Mouse (Mus musculus): ENCODE results near the gene Rps19.
A peak's percentile ranks its signal among the peaks of the same experiment; 100 is the strongest.

The Rps19 gene

DNA sequence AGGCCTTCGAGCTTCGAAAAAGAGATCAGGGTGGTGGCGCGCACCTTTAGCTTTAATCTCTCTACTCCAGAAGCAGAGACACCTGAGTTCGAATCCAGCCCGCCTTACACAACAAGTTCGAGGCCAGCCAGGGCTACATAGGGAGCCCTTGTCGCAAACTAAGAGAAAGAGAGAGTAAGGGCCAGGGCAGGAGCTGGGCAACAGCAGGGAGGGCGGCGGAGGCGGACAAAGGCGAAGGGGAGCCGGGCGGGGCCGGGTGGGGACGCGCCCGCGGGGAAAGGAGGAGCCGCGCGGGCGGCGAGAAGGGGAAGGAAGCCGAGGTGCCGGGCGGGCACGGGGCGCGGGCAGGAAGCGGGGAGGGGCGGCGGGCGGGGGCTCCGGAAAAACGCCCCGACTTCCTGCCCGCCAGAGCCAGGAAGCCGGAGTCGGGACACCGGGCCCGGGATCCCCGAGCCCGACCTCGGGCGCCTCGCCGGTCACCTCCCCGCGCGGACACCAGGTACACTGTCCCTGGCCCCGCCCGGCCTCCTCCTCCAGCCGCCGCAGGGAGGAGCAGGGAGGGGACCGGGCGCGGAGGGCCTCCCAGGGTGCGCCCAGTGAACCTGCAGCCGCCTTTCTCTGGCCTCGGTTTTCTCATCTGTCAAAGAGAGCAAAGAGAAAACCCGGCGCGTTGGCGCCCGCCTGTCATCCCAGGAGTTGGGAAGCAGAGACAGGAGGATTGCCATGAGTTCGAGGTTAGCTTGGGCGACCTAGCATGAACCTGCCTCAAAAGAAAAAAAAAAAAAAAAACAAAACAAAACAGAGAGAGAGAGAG lies 18.7 kb downstream of the Rps19 start, which contains the start of gene Arhgef1:
Arhgef1 (plus strand) TSS at position 283 of the 814 bp plus-strand sequence.
- no peak for DNase-seq (ENCODE audit: low read depth, low spot score)

DNA sequence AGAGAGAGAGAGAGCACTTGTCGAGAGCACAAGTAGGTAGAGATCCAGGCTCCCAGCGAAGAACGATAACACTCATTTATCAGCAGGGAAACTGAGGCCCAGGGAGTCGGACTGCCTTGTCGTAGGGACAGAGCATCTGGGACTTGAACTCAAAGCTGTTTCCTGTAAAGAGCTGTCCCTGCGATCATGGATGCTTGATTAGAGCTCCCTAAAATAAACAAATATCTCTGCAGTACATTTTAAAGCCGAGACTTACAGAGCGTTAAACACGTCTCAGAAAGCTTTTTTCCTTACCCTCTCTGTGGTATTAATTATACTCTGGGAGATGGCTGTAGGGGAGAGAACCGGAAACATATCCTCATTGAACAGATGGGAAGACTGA lies 19.3 kb downstream of the Rps19 start:
- peak; percentile 28 for DNase-seq (ENCODE audit: low read depth, low spot score)

DNA sequence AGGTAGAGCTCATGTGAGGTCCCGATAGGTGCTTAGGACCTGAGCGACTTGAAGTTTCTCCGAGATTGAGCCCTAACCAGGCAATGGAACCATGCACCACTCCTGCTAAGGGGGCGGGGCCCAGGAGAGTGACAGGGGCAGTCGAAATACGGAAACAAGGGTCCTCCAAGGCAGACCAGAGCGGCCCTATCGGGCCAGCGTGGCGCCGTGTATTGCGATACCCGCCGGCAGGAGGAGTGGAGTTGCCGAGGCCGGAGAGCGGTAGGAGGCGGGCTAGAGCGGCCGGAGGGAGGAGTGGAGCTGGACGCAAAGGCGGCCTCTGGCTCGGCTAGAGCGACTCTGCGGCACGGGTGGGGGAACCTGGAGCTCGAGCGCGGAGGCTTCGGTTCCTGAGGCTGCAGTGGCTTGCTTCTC lies 19.9 kb downstream of the Rps19 start:
- peak; percentile 96 for DNase-seq (ENCODE audit: low read depth, low spot score)

DNA sequence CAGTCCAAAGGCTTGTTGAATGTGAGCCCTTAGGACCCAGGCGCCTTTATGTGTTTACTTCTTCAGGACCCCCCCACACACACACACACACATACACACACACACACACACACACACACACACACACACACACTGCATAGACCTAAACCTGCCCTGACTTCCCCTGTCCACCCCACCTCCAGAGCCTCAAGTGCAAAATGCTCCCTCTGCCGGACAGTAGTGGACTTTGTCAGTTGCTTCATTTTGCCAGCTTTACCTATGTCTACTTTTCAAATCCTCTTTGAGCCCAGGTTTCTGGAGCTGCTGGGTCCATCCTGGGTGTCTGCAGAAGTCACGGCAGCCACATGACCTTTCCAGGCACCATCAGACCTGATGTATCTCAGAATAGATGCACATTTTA lies 20.8 kb downstream of the Rps19 start:
- peak; percentile 83 for DNase-seq (ENCODE audit: low read depth, low spot score)

DNA sequence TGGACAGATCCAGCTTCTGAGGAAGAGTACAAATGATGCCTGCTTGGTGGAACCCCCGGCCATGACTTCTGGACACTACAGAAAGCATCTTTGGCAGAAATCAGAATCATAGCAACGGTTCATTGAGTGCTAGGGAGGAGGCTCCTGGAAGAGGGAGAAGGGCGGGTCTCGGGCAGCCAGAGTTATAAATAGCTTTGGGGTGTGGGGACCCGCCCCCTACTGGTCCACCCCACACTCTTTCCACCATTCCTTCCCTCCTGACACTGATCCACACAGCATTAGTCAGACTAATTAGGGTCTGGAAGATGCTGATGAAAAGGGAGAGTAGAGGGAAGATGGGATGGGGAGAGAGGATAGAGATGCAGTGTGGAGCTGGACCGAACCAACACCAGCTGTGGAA lies 22.4 kb downstream of the Rps19 start:
- DNase-seq (ENCODE audit: low read depth, low spot score), result no peak

DNA sequence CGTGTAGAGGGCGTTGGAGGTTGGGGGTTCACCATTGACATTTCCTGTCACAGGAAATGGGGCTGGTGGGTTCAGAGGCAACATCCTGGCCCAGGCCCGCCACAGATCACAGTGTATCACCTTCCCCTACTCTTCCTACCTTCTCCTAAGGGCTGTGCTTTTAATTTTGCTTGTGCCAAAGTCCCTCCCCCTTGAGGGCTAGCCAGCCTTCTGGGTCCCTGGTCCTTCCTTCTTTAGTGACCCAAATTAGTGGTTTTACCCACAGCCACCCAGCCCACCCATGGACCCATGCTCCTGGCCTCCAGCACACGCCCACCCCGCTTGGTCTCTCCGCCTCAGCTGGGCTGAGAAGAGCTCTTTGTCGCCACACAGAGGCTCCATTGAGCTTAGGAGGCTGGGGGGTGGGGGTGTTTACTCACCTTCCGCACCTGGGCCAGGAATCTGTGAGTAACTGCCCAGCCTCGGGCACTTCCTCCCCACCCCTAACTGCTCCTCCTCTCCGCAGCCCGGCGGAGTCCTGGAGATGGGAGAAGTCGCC lies 23.1 kb downstream of the Rps19 start:
- DNase-seq (ENCODE audit: low read depth, low spot score), result no peak

DNA sequence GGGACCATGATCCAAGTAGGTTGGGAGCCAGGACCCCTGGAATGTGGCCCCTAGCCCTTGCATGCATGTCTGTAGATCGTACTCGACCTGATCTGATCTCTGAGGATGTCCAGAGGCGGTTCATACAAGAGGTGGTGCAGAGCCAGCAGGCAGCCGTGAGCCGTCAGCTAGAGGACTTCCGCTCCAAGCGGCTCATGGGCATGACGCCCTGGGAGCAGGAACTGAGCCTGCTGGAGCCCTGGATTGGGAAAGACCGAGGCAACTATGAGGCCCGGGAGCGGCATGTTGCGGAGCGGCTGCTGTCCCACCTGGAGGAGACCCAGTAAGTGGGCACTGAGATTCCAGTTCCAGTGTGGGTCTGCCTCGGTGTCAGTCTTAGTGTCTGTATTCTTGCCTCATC lies 28.3 kb downstream of the Rps19 start:
- no peak for DNase-seq (ENCODE audit: low read depth, low spot score)

DNA sequence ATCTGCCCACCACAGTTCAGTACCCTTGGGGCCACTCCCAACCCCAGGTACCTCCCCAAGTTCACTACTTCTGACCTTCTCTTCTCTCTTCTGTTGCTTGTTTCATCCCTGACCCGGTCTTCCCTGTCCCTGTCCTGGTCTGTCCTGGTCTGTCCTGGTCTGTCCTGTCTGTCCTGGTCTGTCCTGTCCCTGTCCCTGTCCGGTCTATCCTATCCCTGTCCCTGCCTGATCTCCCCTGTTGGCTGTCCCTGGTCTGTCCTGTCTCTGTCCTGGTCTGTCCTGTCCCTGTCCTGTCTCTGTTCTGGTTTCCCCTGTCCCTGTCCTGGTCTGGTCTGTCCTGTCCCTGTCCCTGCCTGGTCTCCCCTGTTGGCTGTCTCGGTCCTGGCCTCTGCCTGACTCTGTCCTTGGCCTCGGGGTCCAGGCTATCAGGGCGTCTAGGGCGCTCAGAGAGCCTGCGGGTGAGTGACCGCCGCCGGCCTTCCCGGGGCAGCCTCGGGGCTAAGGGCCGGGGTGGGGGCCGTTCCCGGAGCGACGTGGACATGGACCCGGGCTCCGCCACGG lies 34.7 kb downstream of the Rps19 start:
- DNase-seq (ENCODE audit: low read depth, low spot score), result no peak

DNA sequence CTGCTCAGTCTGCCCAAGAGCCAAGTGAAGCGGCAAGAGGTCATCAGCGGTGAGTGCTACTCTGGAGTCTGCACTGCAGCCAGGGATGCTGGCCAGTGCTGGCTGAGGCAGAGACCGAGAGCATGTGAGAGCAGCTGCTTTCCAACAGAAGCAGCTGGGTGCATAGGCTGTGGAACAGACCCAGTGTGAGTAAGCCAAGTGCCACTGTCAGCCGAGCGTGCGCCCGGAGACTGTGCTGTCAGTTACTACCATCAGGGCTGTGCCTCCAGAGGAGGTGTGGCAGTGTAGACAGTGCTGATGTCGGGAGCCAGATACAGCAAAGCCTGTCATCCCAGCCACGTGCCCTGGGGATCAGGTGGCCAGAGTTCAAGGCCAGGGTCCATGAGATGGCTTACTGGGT lies 35.6 kb downstream of the Rps19 start:
- no peak for DNase-seq (ENCODE audit: low read depth, low spot score)

DNA sequence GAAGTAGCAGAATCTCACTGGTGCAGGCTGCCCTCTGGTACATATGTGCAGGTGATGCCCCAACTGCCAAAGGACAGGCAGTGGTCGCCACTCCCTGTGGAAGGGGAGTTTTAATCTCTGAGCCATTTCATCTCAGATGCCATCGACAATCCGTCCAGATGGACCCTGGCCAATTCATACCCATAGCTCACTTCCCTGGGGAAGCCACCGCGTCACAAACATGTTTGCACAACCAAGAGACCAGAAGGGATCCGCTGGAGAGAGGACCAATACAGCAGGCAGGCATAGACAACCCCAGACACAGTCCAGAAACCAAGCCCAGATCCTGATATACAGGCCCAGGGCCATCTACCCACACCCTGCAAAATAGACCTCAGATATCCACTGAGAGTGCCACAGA lies 46.3 kb downstream of the Rps19 start:
- DNase-seq (ENCODE audit: low read depth, low spot score), result no peak

DNA sequence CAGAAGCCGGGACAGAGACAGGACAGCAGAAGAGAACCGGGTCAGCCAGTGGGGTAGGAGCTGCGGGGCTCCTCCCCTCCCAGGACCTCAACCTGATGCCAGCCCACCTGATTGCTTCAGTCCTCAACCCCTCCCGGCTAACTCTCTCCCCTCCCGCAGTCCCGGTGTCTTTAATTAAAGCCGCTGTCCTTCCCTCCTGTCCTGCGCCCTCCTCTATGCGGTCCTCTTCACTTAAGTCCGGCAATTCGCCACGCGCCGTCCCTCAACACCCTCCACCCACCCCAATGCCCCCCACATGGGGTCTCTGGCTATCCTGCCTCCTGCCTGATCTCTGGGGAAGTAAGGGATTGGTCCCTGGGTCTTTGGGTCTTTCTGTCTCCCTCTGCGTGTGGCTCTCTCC lies 47.5 kb downstream of the Rps19 start:
- no peak for DNase-seq (ENCODE audit: low read depth, low spot score)
